Mouse (Mus musculus) kidney, postnatal 14 days (tissue): Measurements from ENCODE around the gene Myo15.
A peak's percentile ranks its signal among the peaks of the same experiment; 100 is the strongest.
"Not testable (repeated sequence)": the region's sequence is repeated elsewhere in the genome, so short reads cannot be mapped to it uniquely, and the experiment has no call there.

Source experiments
- DNase-seq: peaks from one replicate; pipeline ENCODE4 v3.0.0; 2022; ENCODE audit warnings: mixed read lengths

Gene Myo15

DNA sequence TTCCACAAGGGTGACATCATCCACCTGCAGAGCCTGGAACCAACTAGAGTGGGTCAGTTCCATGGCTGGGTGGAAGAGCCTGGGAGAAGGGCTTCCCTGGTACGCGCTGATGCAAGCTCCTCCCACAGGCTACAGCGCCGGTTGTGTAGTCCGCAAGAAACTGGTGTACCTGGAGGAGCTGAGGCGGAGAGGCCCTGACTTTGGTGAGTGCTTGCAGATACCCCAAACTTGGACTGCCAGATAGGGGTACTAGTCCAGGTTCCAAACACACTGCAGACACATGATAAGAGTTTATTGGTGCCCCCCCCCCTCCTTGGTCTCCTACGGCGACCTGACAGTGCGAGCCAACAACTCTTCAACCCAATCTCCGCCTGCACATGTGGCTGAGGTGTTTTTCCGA lies 39.8 kb downstream of the Myo15 start:
- DNase-seq = peak; percentile 10

DNA sequence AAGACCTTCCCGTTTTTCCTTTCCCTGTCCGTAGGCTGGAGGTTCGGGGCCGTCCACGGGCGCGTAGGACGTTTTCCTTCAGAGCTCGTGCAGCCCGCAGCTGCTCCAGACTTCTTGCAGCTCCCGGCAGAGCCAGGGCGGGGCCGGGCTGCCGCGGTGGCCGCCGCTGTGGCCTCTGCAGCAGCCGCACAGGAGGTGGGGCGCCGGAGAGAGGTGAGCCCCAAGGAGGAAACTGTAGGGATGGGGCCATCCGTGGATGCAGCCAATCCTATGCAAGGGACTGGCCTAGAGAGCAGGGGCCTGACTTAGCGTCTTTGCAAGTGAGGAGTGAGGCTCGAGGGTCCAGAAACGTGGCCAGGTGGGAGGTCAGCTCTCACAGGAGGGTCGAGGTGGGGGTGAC lies 40.4 kb downstream of the Myo15 start:
- peak; percentile 17 for DNase-seq

DNA sequence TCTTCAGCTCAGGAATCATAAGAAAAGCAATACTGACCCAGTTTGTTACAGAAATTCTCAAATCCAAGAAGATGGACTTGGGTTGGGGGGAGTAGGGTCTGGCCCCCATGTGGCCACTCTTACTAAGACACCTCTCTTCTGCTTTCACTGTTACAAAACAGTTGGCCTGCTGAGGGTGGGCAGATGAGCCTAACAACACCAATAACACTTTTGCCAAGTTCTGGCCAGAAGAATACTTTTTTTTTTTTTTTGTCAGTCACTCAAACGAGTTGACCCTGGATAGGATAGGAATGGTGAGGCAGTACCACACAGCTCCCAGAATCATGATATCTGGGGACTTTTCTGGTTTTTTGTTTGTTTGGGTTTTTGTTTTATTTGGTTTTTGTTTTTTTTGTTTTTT lies 42.8 kb downstream of the Myo15 start:
- no peak for DNase-seq

DNA sequence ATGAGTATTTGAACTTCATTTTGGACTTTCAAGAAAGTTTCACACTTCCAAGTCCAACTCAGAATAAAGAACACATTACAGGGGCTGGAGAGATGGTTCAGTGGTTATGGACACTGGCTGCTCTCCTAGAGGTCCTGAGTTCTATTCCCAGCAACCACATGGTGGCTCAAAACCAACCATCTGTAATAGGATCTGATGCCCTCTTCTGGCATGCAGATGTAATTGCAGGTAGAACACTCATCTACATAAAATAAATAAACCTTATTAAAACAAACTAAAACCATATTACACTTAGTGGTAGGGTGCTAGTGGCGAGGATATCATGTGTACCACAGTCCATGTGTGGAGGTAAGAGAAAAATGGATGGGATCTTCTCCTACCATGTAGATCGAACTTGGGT lies 43.4 kb downstream of the Myo15 start:
- DNase-seq = no peak

DNA sequence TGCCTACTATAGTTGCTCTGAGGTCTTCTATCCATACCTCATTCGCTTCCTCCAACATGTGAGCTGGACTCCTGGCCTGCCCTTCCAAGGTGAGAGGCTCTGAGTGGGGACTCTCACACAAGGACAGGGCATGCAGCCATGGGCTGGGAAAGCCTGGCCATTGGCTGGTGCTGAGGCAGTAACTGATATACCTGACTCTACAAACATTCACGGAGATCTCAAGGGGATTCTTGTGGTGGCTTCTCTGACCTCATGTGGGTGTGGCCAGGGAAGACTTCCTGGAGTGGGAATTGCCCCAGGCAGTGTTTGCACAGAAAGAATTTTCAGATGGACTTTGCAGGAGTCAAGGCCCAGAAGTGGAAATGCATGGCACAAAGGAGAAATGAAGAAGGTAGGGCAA lies 45.8 kb downstream of the Myo15 start:
- DNase-seq = no peak

DNA sequence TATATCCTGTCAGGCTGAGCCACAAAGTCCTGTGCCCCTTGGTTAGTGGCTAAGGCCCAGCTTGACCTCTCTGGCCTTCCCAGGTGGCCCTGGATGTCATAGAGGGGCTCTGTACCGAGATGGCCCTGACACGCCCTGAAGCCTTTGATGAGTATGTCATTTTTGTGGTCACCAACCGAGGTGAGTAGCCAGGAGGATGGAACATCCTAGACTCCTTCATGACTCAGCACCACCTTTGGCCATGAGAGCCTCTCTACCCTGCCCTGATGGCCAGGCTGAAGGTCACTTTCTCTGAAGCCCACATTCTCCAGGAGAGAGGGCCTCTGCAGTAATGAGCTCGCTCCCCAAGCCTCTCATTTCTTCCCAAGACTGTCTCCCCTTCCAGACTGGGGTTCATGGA lies 49.2 kb downstream of the Myo15 start:
- no peak for DNase-seq

DNA sequence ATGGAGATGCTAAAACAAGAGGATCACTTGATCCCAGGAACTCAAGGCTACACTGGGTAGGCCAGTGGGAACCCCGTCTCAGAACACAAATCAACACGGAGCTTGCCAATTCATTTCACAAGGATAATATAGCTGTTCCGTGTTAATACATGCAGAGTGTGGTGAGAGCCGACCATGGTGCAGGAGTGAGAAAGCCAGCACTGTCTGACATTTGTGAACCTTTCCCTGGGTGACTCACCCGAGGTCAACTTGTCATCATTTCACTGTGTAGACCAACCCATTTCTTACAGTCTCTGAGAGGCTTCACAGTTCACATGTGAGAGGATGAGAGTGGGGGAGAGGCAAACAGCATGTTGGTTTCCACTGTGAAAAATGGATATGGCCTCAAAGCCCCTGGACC lies 52.9 kb downstream of the Myo15 start:
- DNase-seq = no peak

DNA sequence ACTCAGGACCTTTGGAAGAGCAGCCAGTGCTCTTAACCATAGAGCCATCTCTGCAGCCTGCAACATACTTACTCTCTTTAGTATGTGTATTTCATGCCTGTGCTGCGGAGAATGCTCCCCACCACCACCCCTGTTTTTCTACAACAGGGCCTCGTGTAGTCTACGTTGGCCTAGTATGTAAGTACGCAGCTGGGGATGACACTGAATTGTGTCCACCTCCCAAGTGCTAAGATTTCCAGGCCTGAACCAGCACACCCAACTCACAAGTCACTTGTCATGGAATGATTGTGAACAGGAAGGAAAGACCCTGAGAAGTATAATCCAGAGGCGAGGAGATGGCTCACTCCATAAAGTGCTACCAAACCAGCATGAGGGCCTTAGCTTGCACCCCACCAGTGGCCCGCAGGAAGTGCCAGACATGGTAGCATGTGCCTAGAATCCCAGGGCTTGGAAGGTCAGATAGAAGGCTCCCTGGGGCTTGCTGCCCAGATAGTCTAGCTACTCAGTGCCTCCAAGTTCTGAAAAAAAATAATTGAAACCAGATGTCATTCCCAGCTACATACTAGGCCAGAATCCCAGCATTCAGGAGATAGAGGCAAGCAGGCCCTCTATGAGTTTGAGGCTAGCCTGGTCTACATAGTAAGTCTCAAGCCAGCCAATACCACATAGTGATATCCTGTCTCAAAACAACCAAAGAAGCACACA lies 53.7 kb downstream of the Myo15 start:
- no peak for DNase-seq

DNA sequence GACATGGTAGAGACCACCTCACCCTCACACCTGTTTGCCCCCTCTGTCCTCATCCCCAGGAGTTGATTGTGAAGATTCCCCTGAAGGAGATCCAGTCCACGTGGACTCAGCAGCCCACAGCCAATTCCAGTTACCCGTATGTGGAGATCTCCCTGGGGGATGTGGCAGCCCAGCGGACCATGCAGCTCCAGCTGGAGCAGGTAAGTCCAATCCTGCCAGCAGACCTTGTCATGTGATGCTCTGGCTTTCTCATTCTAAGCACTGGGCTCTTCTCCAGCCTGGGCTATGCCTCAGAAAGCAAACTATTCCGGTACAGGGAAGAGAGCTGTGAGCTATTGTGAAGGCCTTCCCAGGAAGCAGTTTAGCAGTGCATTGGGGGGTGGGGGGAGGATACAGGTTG lies 57.3 kb downstream of the Myo15 start:
- DNase-seq = peak; percentile 67

DNA sequence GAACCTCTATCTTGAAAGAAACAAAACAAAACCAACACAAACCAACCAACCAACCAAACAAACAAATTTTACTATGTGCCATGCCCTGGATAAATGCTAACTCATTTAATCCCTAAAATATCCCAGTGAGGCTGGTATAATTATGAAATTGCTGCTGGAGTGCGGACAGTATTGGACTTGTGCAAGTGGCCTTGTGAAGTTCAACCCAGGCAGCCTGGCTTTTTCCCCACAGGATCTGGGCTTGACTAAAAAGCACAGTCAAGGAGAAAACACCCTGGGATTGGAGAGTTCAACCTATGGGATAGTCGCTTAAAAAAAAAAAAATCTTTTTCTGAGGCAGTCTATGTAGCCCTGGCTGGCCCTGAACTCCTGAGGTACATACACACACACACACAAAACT lies 66.5 kb downstream of the Myo15 start:
- no peak for DNase-seq

DNA sequence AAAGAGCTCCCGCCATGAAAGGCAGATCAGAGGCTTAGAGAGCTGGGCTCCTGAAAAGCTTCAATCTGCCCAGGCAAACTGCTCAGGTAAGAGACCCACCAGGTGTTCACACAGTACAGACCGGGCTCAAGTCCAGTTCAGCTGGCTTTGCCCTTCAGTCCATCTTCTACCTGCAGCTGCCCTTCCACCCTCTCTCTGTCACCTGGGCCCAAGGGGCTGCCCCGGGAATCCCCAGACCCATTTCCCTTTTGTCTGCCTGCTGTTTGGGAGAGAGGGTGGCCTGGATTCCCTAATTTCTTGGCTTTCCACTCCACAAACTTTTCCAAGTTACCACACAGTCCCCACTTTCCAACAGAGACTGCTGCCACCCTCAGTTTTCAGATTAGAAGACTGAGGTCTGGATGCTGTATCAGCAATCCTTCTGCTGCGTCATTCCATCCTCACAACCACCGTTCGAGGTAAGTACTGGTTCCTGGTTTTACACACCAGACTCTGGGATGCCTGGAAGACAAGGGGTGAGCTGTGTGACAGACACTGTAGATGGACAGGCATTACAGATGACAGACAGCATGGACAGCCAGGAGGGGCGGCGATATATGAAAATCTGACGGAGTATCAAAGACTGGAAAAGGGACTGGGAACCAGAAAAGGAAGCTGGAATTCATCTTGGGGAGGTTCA lies 67.2 kb downstream of the Myo15 start, which contains the start of gene Alkbh5:
Alkbh5 (plus strand) TSS at position 202 of the 679 bp plus-strand sequence.
- DNase-seq = peak; percentile 18

DNA sequence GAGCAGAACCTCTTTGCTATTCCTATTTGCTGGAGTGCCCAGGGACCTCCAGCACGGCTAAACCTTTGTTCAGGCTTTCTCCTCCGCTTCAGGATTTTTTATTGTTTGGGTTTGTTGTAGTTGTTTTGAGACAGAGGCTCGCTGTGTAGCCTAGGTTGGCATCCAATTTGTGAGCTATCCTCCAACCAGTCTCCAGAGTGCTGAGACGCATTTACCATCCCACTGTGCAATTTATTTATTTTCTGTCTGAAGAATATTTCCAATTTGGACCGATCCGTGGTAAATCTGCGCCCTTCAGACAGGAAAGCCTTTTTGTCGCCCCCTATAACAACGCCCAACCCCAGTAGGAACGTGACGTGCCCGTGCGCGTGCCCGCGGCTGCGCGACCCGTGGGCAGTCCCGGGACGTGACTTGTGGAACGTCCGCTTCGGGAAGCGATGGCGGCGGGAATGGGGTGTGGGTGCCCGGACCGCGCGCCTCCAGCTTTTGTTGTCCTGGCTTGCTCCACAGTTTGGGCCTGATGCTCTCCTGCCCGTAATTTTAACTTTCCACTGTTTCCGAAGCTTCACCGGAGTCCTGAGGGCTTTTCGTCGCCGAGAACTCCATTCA lies 67.8 kb downstream of the Myo15 start:
- DNase-seq = peak; percentile 94

DNA sequence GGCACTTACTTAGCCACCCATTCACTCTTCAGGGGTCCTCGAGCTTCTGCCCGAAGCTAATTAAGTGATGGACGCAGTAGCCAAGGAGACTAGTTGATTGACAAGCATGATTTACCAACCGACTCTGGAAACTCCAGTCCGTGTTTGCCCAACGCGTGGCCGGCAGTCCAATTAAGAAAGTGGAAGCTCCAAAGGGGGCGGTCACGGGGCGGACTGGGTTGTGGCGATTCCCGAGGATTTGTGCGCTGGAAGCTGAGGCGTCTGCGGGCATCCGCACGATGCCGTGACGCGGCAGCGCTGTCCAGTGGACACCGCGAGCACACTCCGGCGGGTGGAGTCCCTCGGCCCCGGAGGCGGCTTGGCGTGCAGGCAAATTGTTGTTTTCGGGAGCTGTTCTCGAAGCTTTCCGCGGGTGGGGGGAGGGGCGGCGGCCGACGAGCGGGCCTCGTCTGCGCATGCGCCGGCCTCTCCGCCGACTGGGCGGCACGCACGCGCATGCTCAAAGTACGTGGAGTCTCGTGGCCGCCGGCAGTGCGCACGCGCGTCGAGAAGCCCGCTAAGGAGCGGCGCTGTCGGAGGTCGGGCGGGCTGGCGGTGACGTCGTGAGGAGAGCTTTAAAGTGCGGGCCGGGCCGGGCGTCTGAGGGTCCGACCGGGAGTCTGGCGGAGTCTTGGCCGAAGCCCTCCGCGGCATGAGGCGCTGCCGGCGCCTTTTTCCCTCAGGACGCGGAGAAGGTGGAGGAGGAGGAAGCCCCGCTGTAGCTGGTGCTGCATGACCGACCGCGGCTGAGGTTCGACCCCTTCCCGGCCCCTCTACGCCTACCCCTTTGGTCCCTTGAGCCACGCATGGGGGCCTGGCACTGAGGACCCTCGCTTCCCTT lies 68.6 kb downstream of the Myo15 start:
- peak; percentile 98 for DNase-seq

DNA sequence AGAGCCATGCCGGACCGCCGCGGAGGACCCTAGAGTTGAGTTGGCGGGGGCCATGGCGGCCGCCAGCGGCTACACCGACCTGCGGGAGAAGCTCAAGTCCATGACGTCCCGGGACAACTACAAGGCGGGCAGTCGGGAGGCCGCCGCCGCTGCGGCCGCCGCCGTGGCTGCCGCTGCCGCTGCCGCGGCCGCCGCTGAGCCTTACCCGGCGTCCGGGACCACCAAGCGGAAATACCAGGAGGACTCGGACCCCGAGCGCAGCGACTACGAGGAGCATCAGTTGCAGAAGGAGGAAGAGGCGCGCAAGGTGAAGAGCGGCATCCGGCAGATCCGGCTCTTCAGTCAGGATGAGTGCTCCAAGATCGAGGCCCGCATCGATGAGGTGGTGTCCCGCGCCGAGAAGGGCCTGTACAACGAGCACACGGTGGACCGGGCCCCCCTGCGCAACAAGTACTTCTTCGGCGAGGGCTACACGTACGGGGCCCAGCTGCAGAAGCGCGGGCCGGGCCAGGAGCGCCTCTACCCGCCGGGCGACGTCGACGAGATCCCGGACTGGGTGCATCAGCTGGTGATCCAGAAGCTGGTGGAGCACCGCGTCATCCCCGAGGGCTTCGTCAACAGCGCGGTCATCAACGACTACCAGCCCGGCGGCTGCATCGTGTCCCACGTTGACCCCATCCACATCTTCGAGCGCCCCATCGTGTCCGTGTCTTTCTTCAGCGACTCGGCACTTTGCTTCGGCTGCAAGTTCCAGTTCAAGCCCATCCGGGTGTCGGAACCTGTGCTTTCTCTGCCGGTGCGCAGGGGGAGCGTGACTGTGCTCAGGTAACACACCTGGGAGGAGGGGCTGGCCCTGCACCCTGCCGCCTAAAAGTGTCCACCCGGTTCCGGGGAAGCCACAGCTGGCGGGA lies 69.5 kb downstream of the Myo15 start:
- DNase-seq = peak; percentile 51

DNA sequence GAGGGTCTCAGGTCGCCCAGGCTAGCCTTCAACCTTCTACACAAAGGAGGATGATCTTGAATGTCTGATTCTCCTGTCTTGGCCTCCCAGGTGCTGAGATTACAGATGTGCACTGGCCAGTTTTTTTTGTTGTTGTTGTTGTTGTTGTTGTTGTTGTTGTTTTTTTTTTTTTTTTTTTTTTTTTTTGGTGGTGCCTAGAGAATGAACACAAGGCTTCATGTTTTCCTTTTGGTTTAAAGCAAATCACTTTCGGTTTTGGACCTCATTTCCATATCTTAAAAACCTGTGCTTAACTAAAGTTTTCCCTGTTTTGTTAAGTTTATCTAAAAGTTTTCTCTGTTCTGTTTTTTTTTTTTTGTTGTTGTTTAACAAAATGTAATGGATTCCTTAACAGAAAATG lies 70.4 kb downstream of the Myo15 start:
- no peak for DNase-seq

DNA sequence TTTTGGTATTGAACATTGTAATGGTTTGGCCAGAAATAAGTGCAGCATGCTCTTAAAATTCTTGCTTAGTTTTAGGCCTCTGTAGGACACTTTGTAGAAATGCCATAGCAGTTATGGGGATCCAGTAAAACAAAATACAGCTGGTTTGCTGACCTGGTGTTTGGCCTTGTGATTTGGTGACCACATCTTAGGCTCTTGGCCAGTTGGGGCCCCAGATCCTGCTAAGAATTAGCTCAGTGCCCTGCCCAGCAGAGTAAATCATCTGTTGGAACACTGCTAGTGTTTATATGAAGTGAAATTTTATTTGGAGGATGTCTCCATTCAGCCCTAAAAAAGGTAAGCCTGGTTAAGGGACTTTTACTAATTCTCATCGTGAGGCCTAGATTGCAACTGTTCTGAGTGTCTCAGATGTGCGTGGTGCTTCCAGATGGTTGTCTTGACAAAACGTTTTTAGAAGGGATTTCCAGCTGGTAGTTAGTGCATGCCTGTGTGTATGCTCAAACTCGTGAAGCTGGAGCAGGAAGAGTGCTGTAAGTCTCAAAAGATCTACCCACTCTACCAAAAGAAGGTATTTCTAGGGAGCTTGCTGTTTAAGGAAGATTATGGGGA lies 71.0 kb downstream of the Myo15 start:
- DNase-seq = peak; percentile 63

DNA sequence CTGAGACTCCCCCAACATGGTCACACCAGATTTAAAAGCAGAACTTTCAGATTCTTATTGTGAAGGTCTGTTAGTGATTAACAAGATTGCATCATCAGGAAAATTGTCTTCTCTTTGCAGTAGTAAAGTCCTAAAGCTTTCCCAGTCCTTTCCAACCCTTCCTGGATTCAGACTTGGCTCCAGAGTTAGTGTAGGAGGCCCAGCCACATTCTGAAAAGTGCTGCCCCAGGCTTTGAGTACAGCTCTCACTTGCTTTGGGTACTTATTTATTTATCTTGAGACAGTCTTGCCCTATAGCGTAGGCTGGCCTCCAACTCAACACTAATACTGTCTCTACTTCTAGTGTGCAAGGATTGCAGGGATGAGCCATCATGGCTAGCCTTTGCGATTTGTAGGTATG lies 71.6 kb downstream of the Myo15 start:
- peak; percentile 19 for DNase-seq

DNA sequence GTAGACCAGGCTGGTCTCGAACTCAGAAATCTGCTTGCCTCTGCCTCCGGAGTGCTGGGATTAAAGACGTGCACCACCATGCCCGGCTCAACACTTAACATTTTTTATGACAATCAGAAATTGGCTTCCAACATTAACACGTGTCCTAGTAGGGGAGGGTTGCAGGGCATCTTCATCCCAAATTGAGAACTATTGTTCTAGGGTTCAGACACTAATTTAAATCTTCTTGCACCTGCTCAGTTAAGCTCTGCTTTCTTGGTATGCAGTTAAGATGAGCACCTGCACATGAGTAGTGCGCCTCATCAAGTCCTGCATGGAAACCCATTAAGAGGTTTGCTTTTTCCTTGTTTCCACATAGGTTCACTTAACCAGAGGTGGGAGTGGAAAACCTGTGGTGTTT lies 72.7 kb downstream of the Myo15 start:
- no peak for DNase-seq

DNA sequence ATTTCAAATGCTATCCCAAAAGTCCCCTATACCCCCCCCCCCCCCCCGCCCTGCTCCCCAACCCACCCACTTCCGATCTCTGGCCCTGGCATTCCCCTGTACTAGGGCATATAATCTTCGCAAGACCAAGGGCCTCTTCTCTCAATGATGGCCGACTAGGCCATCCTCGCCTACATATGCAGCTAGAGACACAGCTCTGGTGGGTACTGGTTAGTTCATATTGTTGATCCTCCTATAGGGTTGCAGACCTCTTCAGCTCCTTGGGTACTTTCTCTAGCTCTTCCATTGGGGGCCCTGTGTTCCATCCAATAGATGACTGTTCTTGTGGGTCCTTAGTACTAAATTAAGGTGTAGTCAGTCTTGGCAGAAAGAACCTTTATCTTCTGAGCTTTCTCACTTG lies 74.1 kb downstream of the Myo15 start:
- not testable (repeated sequence) for DNase-seq

DNA sequence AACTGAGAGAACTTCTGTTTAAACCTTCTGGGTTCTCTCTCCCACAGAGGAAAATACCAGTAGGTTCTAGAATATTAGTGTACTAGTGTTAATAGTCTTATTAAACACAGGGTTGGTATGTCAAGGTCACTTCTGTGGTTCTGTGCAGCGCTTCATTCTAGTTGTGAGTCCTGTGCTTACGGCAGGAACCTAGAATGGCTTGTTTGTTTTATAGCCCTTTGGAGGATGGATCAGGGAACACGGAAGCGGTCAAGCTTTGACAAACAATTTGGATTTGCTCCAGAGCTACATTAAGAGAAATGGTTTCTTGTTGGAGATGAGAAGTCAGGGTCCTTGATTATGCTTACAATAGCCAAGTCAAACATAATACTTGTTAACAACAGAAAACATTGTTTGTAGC lies 76.3 kb downstream of the Myo15 start:
- DNase-seq = peak; percentile 16

DNA sequence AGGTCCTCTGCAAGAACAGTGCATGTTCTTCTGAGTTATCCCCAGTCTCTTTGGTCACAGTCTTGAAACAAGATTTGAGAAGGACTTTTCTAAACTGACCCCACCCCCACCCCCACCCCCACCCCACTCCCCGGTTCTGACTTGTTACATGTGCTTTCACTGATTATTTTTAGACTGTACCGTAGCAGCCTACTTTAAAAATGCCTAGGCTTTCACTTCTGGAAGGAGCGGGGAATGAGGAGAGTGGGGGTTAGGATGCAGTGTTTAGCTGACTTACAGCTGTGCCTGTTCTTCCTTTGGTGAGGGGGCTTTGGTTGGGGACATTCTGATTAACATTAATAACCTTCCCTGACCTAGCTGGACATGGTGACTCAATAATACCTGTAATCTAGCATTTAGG lies 79.0 kb downstream of the Myo15 start:
- DNase-seq = no peak

DNA sequence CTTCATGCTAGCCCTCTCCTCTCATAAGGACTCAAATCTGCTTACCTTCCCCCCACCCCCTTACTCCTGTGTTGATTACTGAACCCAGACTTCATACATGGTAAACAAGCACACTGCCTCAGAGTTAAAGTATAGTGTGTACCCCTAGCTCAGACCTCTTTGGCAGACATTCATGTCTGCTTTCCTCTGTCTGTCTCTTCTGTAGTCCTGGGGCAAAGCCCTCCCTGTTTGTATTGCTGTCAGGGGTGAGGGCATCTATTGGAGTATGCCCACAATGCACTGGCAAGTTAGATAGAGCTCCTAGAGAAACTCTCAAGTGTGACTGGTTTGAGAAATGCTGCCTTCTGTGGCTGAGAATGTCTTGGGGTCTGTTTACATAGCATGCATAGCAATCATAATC lies 84.0 kb downstream of the Myo15 start:
- DNase-seq = no peak
